Mouse (Mus musculus): ENCODE measurements around the gene Slc35f2. TPM values are rescaled to one million over a fixed set of nuclear protein-coding genes. Genes with fewer than 3 reads are reported as not detected.

The Slc35f2 gene
- 10.1 TPM for polyA plus RNA-seq (2017; shearing (Covaris generic))

DNA sequence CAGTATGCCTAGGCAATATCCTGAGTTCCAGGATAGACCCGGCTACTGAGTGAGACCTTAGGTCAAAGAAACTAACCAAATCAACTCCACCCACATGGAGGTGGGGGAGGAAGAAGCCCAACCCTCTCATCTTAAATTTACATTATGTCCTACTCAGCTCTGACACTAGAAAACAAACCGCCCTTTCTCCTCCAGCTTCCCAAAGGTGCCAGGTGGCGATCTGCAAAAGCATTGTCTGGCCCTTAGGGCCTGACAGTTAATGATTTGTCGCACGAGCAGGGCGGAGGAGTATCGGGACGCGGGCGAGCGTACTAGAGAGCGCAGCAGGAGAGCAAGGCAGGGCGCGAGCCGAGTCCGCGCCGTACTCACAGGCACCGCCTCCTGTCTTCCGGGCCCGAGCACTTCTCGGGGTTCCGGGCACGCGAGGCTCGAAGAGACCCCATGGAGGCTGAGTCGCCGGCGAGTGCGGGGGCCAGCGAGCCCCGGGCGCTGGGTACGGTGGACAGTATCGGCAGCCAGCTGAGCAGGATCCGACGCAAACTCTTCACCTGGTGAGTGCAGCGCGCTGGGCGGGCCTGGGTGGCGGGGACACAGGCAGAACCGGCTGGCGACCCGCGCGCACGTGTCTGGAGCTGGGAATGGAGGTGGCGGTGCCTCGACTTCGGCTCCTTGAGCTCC lies at the start of gene Slc35f2:
Gene Slc35f2 (plus strand): TSS at position 195 of the 678 bp plus-strand sequence.

DNA sequence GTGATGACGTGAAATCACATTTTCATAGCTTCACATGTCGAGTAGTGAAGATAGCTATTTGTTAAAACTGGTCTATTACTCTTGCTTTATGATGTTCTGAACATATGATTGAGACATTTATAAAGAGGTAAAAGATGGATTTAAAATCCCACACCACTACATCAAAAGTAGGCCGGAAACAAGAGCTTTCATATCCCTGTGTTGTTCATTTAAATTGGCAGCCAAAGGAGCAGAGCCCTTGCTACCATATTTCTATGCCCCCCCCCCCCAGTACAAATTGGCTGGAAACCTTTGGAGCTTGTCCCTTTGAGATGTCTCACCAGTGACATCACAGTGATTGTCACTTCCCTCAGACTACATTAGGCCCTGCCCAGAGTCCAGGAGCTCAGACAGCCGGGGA lies 78.5 kb downstream of the Slc35f2 start, which contains the start of gene Sln:
Gene Sln (plus strand): TSS at position 301 of the 400 bp plus-strand sequence.

Other genes starting within 250 kb of the Slc35f2 start
- 27.1 TPM for gene Atm, start 234.8 kb upstream of the Slc35f2 start, polyA plus RNA-seq (2017; shearing (Covaris generic))
- gene Npat, start 234.5 kb upstream of the Slc35f2 start, polyA plus RNA-seq (2017; shearing (Covaris generic)), result 19.7 TPM
- gene Acat1, start 161.2 kb upstream of the Slc35f2 start, polyA plus RNA-seq (2017; shearing (Covaris generic)), result 70.8 TPM
- 31.4 TPM for gene Cul5, start 101.5 kb upstream of the Slc35f2 start, polyA plus RNA-seq (2017; shearing (Covaris generic))
- not detected for gene Rab39, start 65.3 kb upstream of the Slc35f2 start, polyA plus RNA-seq (2017; shearing (Covaris generic))
- gene Sln, start 78.6 kb downstream of the Slc35f2 start, polyA plus RNA-seq (2017; shearing (Covaris generic)), result not detected
- not detected for gene Elmod1, start 203.8 kb downstream of the Slc35f2 start, polyA plus RNA-seq (2017; shearing (Covaris generic))